Mouse (Mus musculus) CH12.LX (cell line): ENCODE data around the gene Ak3. TPM values are rescaled to one million over a fixed set of nuclear protein-coding genes. Genes with fewer than 3 reads are reported as not detected.

Experiments used
- DNase-seq: peaks from one replicate; pipeline ENCODE4 v3.0.0-alpha.2; 2013; ENCODE audit errors: extremely low read depth
- H3K27ac ChIP-seq: 2 replicates; pipeline ENCODE4 v1.5.1; 2012; ENCODE audit warnings: low read depth, mild to moderate bottlenecking, control low read depth, moderate library complexity; ENCODE audit not compliant: insufficient read depth
- H3K27me3 ChIP-seq: replicated peaks from 2 replicates; pipeline ENCODE3; 2012; ENCODE audit warnings: inconsistent platforms
- H3K36me3 ChIP-seq, 2 experiments: replicated peaks in 1 of 2; 2 replicates each; pipeline versions ENCODE3 to v1.6.1; 2012; ENCODE audit warnings: inconsistent platforms in 1 of 2, low read length in 1 of 2, mild to moderate bottlenecking in 1 of 2, mixed read lengths in 1 of 2, moderate library complexity in 1 of 2; ENCODE audit not compliant: control insufficient read depth in 1 of 2, insufficient read depth in 1 of 2
- H3K4me1 ChIP-seq, 2 experiments: 2 replicates each; pipeline ENCODE4 v1.6.1; 2012; ENCODE audit warnings: inconsistent platforms in 1 of 2, moderate library complexity in 1 of 2; ENCODE audit not compliant: insufficient read depth in 2 of 2, control insufficient read depth in 1 of 2
- H3K4me2 ChIP-seq: 2 replicates; pipeline ENCODE4 v1.6.1; 2012; ENCODE audit warnings: low read depth, mild to moderate bottlenecking, control low read depth; ENCODE audit not compliant: poor library complexity, insufficient read depth, severe bottlenecking
- H3K4me3 ChIP-seq, 3 experiments: fragments of 150-350 bp in 1 of 3; sonication (generic) in 1 of 3; replicated peaks in 1 of 3; 2 replicates each; pipeline versions ENCODE3 to v1.5.1; 2011 to 2012; ENCODE audit warnings: low read depth in 2 of 3, low read length in 2 of 3, mild to moderate bottlenecking in 2 of 3, moderate library complexity in 2 of 3, control low read depth in 1 of 3, improper control_type of control experiment in 1 of 3, inconsistent platforms in 1 of 3, mixed read lengths in 1 of 3; ENCODE audit not compliant: poor library complexity in 1 of 3
- H3K79me2 ChIP-seq: replicated peaks from 2 replicates; pipeline ENCODE4 v1.6.1; 2012; ENCODE audit warnings: mild to moderate bottlenecking, moderate library complexity; ENCODE audit not compliant: control insufficient read depth, poor library complexity, insufficient read depth, severe bottlenecking; ENCODE audit errors: extremely low read depth
- H3K9ac ChIP-seq: 2 replicates; pipeline ENCODE4 v1.6.1; 2012; ENCODE audit warnings: low read depth, mild to moderate bottlenecking, control low read depth, moderate library complexity; ENCODE audit not compliant: insufficient read depth
- H3K9me3 ChIP-seq: replicated peaks from 2 replicates; pipeline ENCODE3; 2012; ENCODE audit warnings: low read length, inconsistent platforms, mixed read lengths
- BHLHE40 ChIP-seq: IDR thresholded peaks from 2 replicates; pipeline ENCODE4 v1.6.1; 2011; ENCODE audit warnings: mild to moderate bottlenecking, low read depth, low read length, improper control_type of control experiment
- CHD2 ChIP-seq: IDR thresholded peaks from 2 replicates; pipeline ENCODE4 v1.6.1; 2011; ENCODE audit warnings: low read length, improper control_type of control experiment
- CTCF ChIP-seq, 2 experiments: IDR thresholded peaks in 1 of 2; conservative IDR thresholded peaks in 1 of 2; 2 replicates each; pipeline ENCODE4 v1.5.1; 2011 to 2012; ENCODE audit warnings: low read depth in 2 of 2, low read length in 2 of 2, improper control_type of control experiment in 1 of 2, inconsistent platforms in 1 of 2, mild to moderate bottlenecking in 1 of 2, moderate library complexity in 1 of 2
- E2F4 ChIP-seq: IDR thresholded peaks from 2 replicates; pipeline ENCODE4 v1.6.1; 2011; ENCODE audit warnings: low read depth, low read length, improper control_type of control experiment; ENCODE audit not compliant: insufficient replicate concordance
- EP300 ChIP-seq: IDR thresholded peaks from 2 replicates; pipeline ENCODE4 v1.6.1; 2011; ENCODE audit warnings: low read length, improper control_type of control experiment
- ETS1 ChIP-seq: conservative IDR thresholded peaks from 2 replicates; pipeline ENCODE4 v1.6.1; 2012; ENCODE audit warnings: low read depth, mild to moderate bottlenecking, inconsistent platforms, low read length, improper control_type of control experiment, moderate library complexity
- IRF4 ChIP-seq: IDR thresholded peaks from 2 replicates; pipeline ENCODE4 v1.6.1; 2014; ENCODE audit warnings: low read depth, mild to moderate bottlenecking, inconsistent platforms, low read length, improper control_type of control experiment
- JUND ChIP-seq: conservative IDR thresholded peaks from 2 replicates; pipeline ENCODE4 v1.6.1; 2011; ENCODE audit warnings: low read depth, low read length, improper control_type of control experiment
- MAFK ChIP-seq: IDR thresholded peaks from 2 replicates; pipeline ENCODE4 v1.6.1; 2011; ENCODE audit warnings: low read length, improper control_type of control experiment; ENCODE audit not compliant: insufficient replicate concordance
- MAX ChIP-seq: IDR thresholded peaks from 2 replicates; pipeline ENCODE4 v1.6.1; 2011; ENCODE audit warnings: low read length, improper control_type of control experiment
- MYC ChIP-seq: IDR thresholded peaks from 2 replicates; pipeline ENCODE4 v1.6.1; 2011; ENCODE audit warnings: low read depth, mild to moderate bottlenecking, improper control_type of control experiment, low read length
- RAD21 ChIP-seq: IDR thresholded peaks from 2 replicates; pipeline ENCODE4 v1.6.1; 2011; ENCODE audit warnings: low read depth, mild to moderate bottlenecking, low read length, improper control_type of control experiment, moderate library complexity
- SIN3A ChIP-seq: IDR thresholded peaks from 2 replicates; pipeline ENCODE4 v1.6.1; 2012; ENCODE audit warnings: low read length, improper control_type of control experiment, inconsistent platforms
- TBP ChIP-seq: conservative IDR thresholded peaks from 2 replicates; pipeline ENCODE4 v1.6.1; 2011; ENCODE audit warnings: low read depth, low read length, improper control_type of control experiment
- TCF12 ChIP-seq: IDR thresholded peaks from 2 replicates; pipeline ENCODE4 v1.6.1; 2014; ENCODE audit warnings: low read depth, mild to moderate bottlenecking, inconsistent platforms, low read length, improper control_type of control experiment
- ZC3H11A ChIP-seq: IDR thresholded peaks from 2 replicates; pipeline ENCODE4 v1.6.1; 2012; ENCODE audit warnings: low read depth, mild to moderate bottlenecking, inconsistent platforms, low read length, improper control_type of control experiment
- dilution Hi-C: fragments of 300-500 bp; cut with MboI; formaldehyde crosslinking; loops from 2 replicates; pipeline ENCODE4 v1.14.3; 2020; ENCODE audit warnings: low sequenced_read_pairs; ENCODE audit not compliant: extremely low pct_unique_long_range_greater_than_20kb, extremely low pct_ligation_motif_present
- in situ Hi-C: fragments of 300-500 bp; cut with MboI; formaldehyde crosslinking; loops from 3 replicates; pipeline ENCODE4 v1.14.3; 2019; ENCODE audit warnings: low sequenced_read_pairs, low pct_ligation_motif_present, low pct_unique_long_range_greater_than_20kb, mixed read lengths
- polyA plus RNA-seq: library from polyadenylated mRNA; unstranded; fragments of >175 nt; gene quantifications from 2 replicates; pipeline ENCODE4 v1.2.1, GENCODE M21; 2012; ENCODE audit warnings: low read depth; ENCODE audit not compliant: insufficient read length
- total RNA-seq, 2 experiments: library from RNA; depleted of rRNA; stranded (reverse); fragments of 300-350 nt in 1 of 2; fragments of >200 nt in 1 of 2; gene quantifications; 2 replicates each; pipeline ENCODE4 v1.2.3; 2012 to 2014

The Ak3 gene
- total and polyA plus RNA-seq, 3 experiments: 21.3 to 38.8 (median 33.9) TPM

- in situ Hi-C loops: no loop called here
- Histone ChIP-seq H3K9me3 (no peaks in the 10 kb centered on the region), H3K27me3 (no peaks in the 10 kb centered on the region), H3K4me1 (peaks cover 0 to 7% of the 10 kb centered on the region in 2 experiments; a peak in 2 of 4 replicates), H3K36me3 (peaks cover 22 to 58% of the 10 kb centered on the region in 2 experiments), H3K4me3 (no peak overlapping the region), H3K9ac (no peak overlapping the region), H3K79me2 (peaks cover 19% of the 10 kb centered on the region), H3K27ac (no peak overlapping the region), H3K4me2 (no peak overlapping the region)
- TF ChIP-seq JUND (no peak), ZC3H11A (no peak), TCF12 (no peak), E2F4 (no peak), ETS1 (no peak), RAD21 (no peak), MAX (no peak), TBP (no peak), CTCF (conservative IDR thresholded peaks at IDR 0.05 in 1 of 2, IDR thresholded peaks at IDR 0.05 in 1 of 2; ENCODE audit: low read depth in 2 of 2, low read length in 2 of 2) (no peak)
- DNase-seq: no peak
- dilution Hi-C loops: no loop called here
Observed at GRCm38 (mm10) chr19:28994870-28995269, 52.9 kb downstream of the Ak3 start.

GRCm38 (mm10) chr19:28991391-28991790, 56.4 kb downstream of the Ak3 start:
- no peaks in the 10 kb centered on the region for H3K9me3 ChIP-seq
- no peak overlapping the region for H3K27ac ChIP-seq
- H3K9ac ChIP-seq: peak overlapping the region; percentile 64
- peaks cover 5 to 13% of the 10 kb centered on the region in 2 experiments; a peak in 3 of 4 replicates for H3K4me1 ChIP-seq
- peaks cover 19% of the 10 kb centered on the region for H3K79me2 ChIP-seq
- dilution Hi-C loops (no loop called here), in situ Hi-C loops (no loop called here)
- TF ChIP-seq JUND: peak; percentile 54
- peak; percentile 75; the same call in 1 of the 2 replicates for TF ChIP-seq IRF4
- peak; percentile 72 for TF ChIP-seq BHLHE40
- 0 out of 2 replicates have a peak, but pooled peaks have one; percentile 23 for TF ChIP-seq MAFK
- TF ChIP-seq ZC3H11A: no peak
- TF ChIP-seq ETS1: peak; percentile 77
- no peak for TF ChIP-seq MYC
- 0 out of 2 replicates have a peak, but pooled peaks have one; percentile 43 for TF ChIP-seq EP300
- TF ChIP-seq SIN3A: peak; percentile 66; the same call in 1 of the 2 replicates
- peak; percentile 26; the same call in 1 of the 2 replicates for TF ChIP-seq CHD2
- peak overlapping the region; percentile 77 to 97 (median 92) for H3K4me3 ChIP-seq
- H3K27me3 ChIP-seq: peaks cover 4% of the 10 kb centered on the region
- DNase-seq: peak; percentile 37
- H3K4me2 ChIP-seq: peak overlapping the region; percentile 75
- peaks cover 14 to 35% of the 10 kb centered on the region in 2 experiments for H3K36me3 ChIP-seq
